Mouse (Mus musculus) adrenal gland, postnatal 36 days (tissue): Measurements from ENCODE around the gene Snrnp27. TPM values are rescaled to one million over a fixed set of nuclear protein-coding genes. Genes with fewer than 3 reads are reported as not detected.

Experiments used
- DNase-seq, 2 experiments: peaks; one replicate each; pipeline ENCODE4 v3.0.0; 2021; ENCODE audit warnings: mixed read lengths in 1 of 2
- long read RNA-seq, 2 experiments: library from polyadenylated mRNA; stranded (forward); transcript quantifications; one replicate each; pipeline ENCODE4 v2.0.0; 2021; ENCODE audit warnings: borderline sequencing depth in 2 of 2
- total RNA-seq, 2 experiments: library from RNA; stranded (reverse); gene quantifications; 2 replicates each; pipeline ENCODE4 v1.2.3; 2021

The Snrnp27 gene
- total RNA-seq = 10 to 100 TPM; 58.9 to 65.4 TPM
- long read RNA-seq, experiment 1, transcript Snrnp27-201 (6 exons, 885 nt) = major isoform, 73 of 103 reads
- long read RNA-seq, experiment 1, partial matches to known transcripts = 27 of 103 reads
- long read RNA-seq, experiment 1, other reads (novel, unspliced or antisense) = 2 of 103 reads
- long read RNA-seq, experiment 2, transcript Snrnp27-201 (6 exons, 885 nt) = major isoform, 34 of 39 reads
- long read RNA-seq, experiment 2, partial matches to known transcripts = 0 of 39 reads
- long read RNA-seq, experiment 2, other reads (novel, unspliced or antisense) = 4 of 39 reads

DNA sequence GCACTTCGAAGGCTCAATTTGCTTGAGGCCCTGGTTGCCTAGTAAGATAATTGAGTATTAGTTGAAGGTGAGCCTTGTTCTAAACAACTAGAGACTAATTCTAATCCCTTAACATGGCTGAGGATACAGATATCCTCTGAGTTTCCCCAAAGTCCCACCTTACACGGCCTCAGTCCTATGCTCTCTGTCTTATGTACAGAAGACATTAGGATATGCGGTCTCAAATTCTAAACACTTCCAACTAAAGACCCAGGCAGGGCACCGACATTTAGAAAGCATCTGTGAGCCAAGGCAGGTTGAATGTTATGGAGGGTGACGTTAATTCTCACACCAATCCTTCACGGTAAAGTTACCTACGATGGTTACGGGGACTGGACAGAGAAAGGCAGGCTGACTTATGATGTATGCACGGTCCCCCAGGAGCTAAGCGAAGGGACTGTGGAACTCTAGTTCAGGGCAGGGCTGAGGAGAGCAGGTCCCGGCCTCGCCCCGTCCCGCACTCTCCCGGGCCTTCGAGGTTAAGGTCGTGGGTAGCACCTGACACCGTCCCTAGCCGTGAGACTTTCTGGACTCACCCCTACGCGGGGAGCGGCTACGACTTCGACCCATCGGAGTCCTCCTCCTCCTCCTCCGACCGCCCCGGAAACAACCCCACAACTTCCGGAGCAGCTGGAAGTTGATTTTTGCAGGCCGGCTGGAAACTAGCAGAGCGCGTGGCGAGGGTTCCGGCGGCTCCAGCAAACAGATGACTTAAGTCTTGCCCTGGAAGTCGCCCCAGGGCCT, at the start of gene Snrnp27:
TSS of gene Snrnp27 (minus strand) at position 651 of the 783 bp plus-strand sequence.
- peak; percentile 92 to 93 for DNase-seq

- DNase-seq = peak; percentile 97
Measured at GRCm38 (mm10) chr6:86733183-86733876, 49.0 kb upstream of the Snrnp27 start, which contains the start of gene Gmcl1. TSS of gene Gmcl1 (minus strand) at chr6:86733383.

GRCm38 (mm10) chr6:86732276-86733173, 48.2 kb upstream of the Snrnp27 start:
- DNase-seq = peak in 1 of 2 experiments; percentile 46

GRCm38 (mm10) chr6:86728711-86729110, 44.4 kb upstream of the Snrnp27 start:
- DNase-seq = no peak

GRCm38 (mm10) chr6:86721977-86722376, 37.7 kb upstream of the Snrnp27 start:
- no peak for DNase-seq

- DNase-seq = no peak
Measured at GRCm38 (mm10) chr6:86708072-86708774, 23.9 kb upstream of the Snrnp27 start.

- no peak for DNase-seq
Measured at GRCm38 (mm10) chr6:86702577-86702976, 18.3 kb upstream of the Snrnp27 start.

DNA sequence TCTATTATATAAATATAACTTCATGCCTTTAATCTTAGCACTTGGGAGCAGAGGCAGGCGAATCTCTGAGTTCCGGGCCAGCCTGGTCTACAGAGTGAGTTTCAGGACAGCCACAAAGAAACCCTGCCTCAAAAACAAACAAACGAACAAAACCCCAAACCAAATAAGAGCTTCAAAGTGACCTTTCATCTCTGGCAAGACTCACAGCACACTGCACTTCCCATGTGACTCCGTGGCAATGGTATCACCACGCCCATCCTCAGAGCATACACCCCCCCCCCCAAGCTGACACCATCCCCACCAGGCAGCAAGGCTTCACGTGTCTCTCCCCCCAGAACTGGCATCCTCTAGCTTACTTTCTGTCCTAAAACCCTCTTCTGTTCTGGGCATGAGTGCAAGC, 13.6 kb upstream of the Snrnp27 start:
- no peak for DNase-seq

DNA sequence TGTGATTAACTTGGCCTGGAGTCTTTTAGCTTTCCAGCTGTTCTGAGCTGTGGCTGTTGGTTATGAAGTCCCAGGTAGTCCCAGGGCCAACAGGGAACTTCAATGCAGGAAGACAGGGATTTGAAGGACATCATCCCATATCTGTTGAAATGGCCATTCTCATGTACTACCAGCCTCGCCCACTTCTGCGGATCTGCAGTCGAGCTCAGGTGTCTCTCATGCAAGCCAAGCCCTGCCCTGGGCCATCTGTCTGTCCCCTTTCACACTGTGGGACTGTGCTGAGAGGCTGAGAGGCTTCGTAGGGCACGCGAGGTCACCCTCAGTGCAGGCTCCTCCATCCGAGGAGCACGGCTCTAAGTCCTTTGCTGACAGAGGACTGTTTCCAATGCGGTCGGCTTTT, 11.9 kb upstream of the Snrnp27 start:
- no peak for DNase-seq

- peak; percentile 59 to 69 for DNase-seq
Measured at GRCm38 (mm10) chr6:86694465-86694864, 10.1 kb upstream of the Snrnp27 start.

DNA sequence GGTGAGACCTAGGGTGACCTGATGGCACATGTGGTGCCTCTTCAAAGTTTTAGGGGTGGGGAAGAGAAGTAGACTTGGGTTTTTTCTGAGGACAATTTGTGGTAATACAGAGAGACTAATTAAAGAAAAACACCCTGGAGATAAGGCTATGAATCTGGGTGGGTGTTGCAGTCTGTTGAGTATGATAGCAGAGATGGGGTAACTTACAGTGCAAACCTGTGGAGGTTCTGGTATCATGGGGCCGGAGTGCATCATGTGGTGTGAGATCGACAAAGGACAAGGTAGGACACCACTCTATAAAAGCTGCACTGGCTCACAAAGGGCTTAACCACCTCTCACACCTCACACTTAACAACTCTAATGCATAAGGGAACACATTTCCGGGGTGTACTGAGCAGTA, 5.3 kb upstream of the Snrnp27 start:
- DNase-seq = no peak

GRCm38 (mm10) chr6:86686971-86687370, 2.6 kb upstream of the Snrnp27 start:
- DNase-seq = no peak

GRCm38 (mm10) chr6:86684655-86685011, 311 bp upstream of the Snrnp27 start:
- DNase-seq = no peak

GRCm38 (mm10) chr6:86681289-86681688, 3.0 kb downstream of the Snrnp27 start:
- no peak for DNase-seq

- no peak for DNase-seq
Measured at GRCm38 (mm10) chr6:86678341-86678740, 6.0 kb downstream of the Snrnp27 start.

- peak; percentile 28 to 67 for DNase-seq
Measured at GRCm38 (mm10) chr6:86670873-86671272, 13.4 kb downstream of the Snrnp27 start.

DNA sequence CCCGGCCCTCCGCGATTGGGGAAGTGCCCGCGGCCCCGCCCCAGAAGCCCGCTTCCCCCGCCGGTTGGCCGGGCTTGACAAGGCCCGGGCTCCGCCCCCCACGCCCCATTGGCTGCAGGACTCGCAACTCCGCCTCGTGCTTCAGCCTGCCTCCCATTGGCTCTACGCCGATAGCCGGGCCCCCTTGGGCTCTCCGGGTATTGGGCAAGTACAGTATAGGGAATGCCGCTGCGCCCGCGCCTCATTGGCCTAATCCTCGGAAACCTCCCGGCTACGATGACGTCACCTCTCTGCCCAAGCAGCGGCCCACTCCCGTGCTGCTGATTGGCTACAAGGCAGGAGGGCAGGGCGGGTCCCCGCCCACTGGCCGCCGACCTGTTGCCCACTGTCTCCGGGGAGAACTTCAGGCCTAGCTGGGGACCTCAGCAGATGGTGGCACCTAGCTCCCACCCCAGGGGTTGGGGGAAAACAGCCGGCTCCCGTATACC, 15.0 kb downstream of the Snrnp27 start:
- DNase-seq = peak; percentile 100

GRCm38 (mm10) chr6:86668580-86669239, 15.6 kb downstream of the Snrnp27 start, which contains the start of gene Mxd1:
TSS of gene Mxd1 (minus strand) at chr6:86669161.
- peak in 1 of 2 experiments; percentile 27 for DNase-seq

DNA sequence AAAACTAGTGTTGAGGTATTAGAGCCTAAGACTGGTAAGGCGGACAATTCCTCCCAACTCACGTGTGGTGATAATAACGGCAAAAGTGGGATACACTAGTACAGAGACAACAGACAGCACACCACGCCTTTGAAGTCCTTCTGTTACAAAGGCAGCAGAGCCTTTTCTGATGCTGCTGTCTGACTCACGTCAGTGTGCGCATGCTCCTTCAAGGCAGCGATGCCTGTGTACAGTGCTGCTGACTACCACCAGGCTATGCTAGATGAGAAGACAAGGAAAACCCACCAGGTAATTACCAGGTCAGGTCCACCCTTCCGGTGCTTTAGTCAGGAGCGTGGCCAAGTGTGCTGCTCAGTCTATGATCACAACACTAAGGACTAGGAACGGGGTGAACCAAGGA, 17.3 kb downstream of the Snrnp27 start:
- no peak for DNase-seq
